Mouse (Mus musculus) liver, adult (tissue): ENCODE measurements around the gene Ppp2r5c.

Source experiments
- GATA4 ChIP-seq: IDR thresholded peaks from 2 replicates; pipeline ENCODE4 v1.6.1; 2014; ENCODE audit warnings: mild to moderate bottlenecking, low read length; ENCODE audit not compliant: insufficient replicate concordance

Gene Ppp2r5c

GRCm38 (mm10) chr12:110578333-110578732 is 131.4 kb downstream of the Ppp2r5c start:
- TF ChIP-seq GATA4: no peak

DNA sequence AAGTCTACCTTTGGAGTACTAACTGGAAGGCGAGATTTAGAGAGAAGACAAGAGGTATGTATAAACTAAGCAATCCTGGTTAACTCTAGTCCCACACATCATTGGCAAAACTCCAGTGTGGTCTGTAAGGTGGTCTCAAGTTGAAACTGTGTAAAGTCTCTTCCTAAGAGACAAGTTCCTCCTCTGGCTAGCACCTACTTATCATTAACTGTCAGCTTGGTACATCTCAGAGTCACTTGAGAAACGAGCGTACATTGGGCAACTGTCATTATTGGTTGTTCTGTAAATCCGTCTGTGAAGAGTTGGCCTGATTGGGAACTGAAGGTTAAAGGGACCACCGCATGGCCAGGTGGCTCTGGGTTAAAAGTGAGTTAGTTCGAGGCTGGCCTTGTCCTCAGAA is 141.7 kb downstream of the Ppp2r5c start:
- TF ChIP-seq GATA4: no peak

GRCm38 (mm10) chr12:110590804-110591259 is 143.9 kb downstream of the Ppp2r5c start:
- TF ChIP-seq GATA4: no peak

DNA sequence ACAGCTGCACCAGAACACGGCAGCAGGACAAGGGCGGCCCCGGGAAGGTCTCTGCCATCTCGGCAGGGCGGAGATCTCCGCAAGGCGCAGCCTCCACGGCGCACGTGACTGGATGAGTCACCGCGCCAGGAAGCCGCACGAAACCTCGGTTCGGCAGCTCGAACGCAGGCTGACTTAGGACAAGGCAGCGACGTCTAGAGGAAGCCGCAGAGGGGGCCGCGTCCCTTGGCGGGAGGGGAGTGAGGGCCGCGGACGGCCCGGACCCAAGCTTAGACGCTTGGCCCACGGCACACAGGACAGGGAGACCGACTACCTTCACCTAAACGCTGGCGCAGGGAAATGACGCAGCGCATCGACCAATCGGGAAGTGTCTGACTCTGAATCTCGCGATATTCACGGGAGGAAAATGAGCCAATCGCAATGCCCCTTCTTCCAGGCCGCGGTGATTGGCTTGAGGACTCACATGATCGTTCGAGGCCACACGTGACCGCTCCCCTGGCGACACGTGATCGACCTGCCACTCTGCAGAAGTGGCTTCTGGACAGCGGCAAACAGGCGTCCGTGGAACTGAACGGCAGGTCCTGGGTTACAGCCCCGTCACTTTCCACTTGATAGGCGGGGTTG is 144.5 kb downstream of the Ppp2r5c start:
- no peak for TF ChIP-seq GATA4

DNA sequence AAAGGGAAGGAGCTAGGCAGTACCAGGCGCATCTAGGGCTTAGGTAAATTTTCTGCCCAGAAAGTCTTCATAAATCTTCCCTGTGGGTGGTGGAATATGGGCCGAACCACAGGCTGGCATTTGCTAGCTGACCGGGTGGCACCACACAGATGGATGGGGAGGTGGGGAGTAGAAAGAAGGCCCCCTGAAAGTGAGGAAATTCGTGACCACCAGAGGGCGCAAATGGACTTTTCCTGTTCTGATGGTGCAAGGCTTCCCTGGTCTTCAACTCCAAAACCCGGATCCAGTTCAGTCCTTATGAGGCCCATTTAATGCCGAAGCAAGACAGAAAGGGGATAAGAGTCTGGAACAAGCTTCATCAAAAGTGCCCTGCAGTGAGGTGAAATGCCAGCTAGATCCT is 151.6 kb downstream of the Ppp2r5c start:
- TF ChIP-seq GATA4: no peak

GRCm38 (mm10) chr12:110599791-110600190 is 152.9 kb downstream of the Ppp2r5c start:
- no peak for TF ChIP-seq GATA4

DNA sequence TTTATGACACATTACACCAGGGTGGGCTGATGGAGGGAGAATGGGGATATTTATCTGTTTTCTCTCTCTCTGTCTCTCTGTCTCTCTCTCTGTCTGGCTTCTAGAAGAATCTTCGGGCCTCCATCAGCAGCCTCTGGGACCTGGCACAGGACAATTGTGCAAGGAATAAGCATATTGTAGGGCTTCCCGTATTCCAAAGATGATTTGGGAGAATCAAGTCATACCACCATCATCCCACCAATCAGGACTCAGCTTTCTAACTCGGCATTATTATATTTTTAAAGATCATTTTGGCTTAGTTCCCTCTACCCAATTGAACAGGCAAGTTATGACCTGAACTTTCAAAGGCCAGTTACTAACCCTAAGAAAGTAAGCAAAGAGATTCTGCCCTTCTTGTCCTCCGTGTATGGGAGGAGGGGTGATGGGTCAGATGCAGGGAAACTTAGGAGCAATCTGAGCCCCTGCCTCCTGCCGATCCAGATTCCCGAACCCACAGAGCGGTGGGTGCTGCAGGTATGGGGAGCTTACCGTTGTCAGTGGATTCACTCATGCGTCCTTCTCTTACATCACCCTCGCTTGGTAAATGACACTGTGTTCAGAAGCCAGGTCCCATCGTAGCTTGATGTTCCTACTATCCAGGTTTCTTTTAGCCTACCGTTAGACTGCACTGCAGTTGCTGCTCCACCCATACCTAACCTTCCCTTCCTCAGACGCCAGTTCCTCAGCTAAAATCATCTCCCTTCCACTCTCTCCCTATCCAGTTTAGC is 153.5 kb downstream of the Ppp2r5c start:
- no peak for TF ChIP-seq GATA4

DNA sequence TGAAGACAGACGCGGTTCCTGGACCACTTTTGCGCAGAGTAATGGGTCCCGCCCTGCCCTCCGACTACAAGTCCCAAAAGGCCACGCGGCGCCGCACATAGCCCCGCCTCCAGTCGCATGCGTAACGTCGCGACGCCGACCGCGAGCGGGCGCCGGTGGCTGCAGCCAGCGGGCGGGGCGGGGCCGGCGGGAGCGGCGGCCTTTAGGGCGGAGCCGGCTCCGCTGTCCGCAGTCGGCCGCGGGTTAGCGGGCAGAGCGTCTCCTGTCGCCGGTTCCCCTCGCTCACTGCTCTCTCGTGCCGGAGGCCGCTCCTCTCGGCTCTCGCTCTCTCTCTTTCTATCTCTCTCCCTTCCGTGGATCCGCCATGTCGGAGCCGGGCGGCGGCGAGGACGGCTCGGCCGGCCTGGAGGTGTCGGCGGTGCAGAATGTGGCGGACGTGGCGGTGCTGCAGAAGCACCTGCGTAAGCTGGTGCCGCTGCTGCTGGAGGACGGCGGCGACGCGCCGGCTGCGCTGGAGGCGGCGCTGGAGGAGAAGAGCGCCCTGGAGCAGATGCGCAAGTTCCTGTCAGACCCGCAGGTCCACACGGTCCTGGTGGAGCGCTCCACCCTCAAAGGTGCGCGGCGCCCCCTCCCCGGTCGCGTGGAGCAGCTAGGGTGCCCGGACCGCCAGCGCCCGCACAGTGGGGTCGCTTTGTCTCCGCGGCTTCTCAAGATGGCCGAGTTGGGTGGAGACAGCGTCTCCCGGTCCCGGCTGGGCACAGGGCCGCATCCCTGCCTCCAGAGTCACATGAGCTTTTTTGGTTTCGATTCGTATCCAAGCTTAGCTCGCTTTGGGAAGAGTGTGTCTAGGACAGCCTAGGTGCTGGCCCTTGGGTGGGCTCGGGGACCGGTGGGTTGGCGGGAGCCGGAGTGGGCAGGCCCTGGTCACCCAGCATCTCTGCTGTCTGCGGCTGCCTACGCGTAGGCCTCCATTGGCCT is 154.6 kb downstream of the Ppp2r5c start, which contains the start of gene Dync1h1:
Dync1h1 (plus strand) TSS at position 212 of the 978 bp plus-strand sequence.
- no peak for TF ChIP-seq GATA4

DNA sequence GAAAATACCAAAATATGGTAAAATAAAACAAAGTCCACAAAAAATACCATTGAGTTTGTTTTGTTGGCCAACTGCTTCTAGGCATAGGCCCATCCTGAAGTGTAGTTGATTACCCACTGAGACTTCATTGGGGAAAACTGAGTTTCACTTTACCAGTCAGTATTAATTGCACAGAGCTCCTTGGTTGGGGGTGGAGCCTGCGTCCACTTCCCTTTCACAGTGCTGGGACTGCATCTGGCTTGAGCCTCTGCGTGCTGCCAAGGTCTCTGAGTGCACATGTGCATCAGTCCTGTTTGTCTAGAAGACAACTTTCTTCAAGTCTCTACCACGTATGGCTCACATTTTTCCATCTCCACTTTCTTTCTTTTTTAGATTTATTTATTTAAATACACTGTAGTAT is 159.2 kb downstream of the Ppp2r5c start:
- TF ChIP-seq GATA4: no peak

GRCm38 (mm10) chr12:110606676-110607075 is 159.8 kb downstream of the Ppp2r5c start:
- no peak for TF ChIP-seq GATA4

GRCm38 (mm10) chr12:110608460-110609152 is 161.7 kb downstream of the Ppp2r5c start:
- TF ChIP-seq GATA4: no peak

DNA sequence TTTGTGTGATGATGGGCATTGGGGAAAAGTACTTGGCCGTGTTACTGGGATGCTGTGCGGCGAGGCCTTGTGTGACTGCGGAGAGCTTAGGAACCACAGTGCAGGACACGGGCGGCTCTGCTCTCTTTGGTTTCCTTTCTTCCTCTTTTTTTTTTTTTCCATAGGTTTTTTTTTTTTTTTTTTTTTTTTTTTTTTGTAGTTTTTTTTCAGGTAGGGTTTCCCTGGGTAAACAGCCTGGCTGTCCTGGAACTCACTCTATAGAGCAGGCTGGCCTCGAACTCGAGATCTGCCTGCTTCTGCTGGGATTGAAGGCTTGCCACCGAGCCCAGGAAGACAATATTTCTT is 162.2 kb downstream of the Ppp2r5c start:
- no peak for TF ChIP-seq GATA4

- no peak for TF ChIP-seq GATA4
Observed at GRCm38 (mm10) chr12:110610713-110611112, 163.8 kb downstream of the Ppp2r5c start.

- no peak for TF ChIP-seq GATA4
Observed at GRCm38 (mm10) chr12:110630056-110630455, 183.1 kb downstream of the Ppp2r5c start.
